ENCODE assay signal across 22 mouse cellular contexts in genomic region chr1:106243371-106243770, GRCm38 (mm10).
A peak's percentile ranks its signal among the peaks of the same experiment; 100 is the strongest.
DNase-seq lines count a peak whose midpoint lies in the region; ATAC-seq and TF ChIP-seq lines count a peak whose summit lies in the region.
"Had no signal": no experiment of that assay in that cellular context is flagged by ENCODE, and none has a peak within 500 bp of the region (broad histone marks: within the 10 kb centered on the region; RNA-seq: fewer than 3 reads in every experiment).

No protein-coding gene starts in this region.

- no peaks in the 10 kb centered on the region for H3K9me3 ChIP-seq in kidney, embryonic 15.5 days (replicated peaks)
- no peaks in the 10 kb centered on the region for H3K9me3 ChIP-seq in midbrain, embryonic 13.5 days
- no peaks in the 10 kb centered on the region for H3K9me3 ChIP-seq in midbrain, embryonic 11.5 days (ENCODE audit: control insufficient read depth, low read length)
- H3K9me3 ChIP-seq: heart, embryonic 12.5 days had no signal

- H3K36me3 ChIP-seq in kidney, embryonic 15.5 days = no peaks in the 10 kb centered on the region
- peaks cover 5% of the 10 kb centered on the region; the same call in 1 of the 2 replicates for H3K36me3 ChIP-seq in midbrain, embryonic 13.5 days
- no peaks in the 10 kb centered on the region for H3K36me3 ChIP-seq in midbrain, embryonic 11.5 days (ENCODE audit: control insufficient read depth, insufficient read depth, low read length)
- H3K36me3 ChIP-seq: limb, embryonic 13.5 days had no signal

- H3K27ac ChIP-seq in gastrocnemius, adult 2 months = peak overlapping the region; percentile 61
- H3K27ac ChIP-seq in kidney, embryonic 15.5 days = no peak overlapping the region
- no peak overlapping the region for H3K27ac ChIP-seq in midbrain, embryonic 13.5 days
- H3K27ac ChIP-seq in midbrain, embryonic 11.5 days (ENCODE audit: low read depth, low read length) = no peak overlapping the region
- H3K27ac ChIP-seq: limb, embryonic 13.5 days; liver, embryonic 14.5 days had no signal

- no peak overlapping the region for H3K4me2 ChIP-seq in kidney, embryonic 15.5 days
- no peak overlapping the region for H3K4me2 ChIP-seq in midbrain, embryonic 13.5 days (replicated peaks)
- H3K4me2 ChIP-seq in midbrain, embryonic 11.5 days = no peak overlapping the region
- H3K4me2 ChIP-seq: heart, embryonic 12.5 days; limb, embryonic 13.5 days; neural tube, embryonic 13.5 days had no signal

- no peaks in the 10 kb centered on the region for H3K27me3 ChIP-seq in kidney, embryonic 15.5 days
- no peaks in the 10 kb centered on the region for H3K27me3 ChIP-seq in midbrain, embryonic 13.5 days
- H3K27me3 ChIP-seq in midbrain, embryonic 11.5 days (ENCODE audit: control insufficient read depth, insufficient read depth, low read length) = no peaks in the 10 kb centered on the region
- H3K27me3 ChIP-seq: heart, embryonic 12.5 days; limb, embryonic 13.5 days; neural tube, embryonic 13.5 days had no signal

- no peak overlapping the region for H3K9ac ChIP-seq in kidney, embryonic 15.5 days
- H3K9ac ChIP-seq in midbrain, embryonic 13.5 days (replicated peaks) = no peak overlapping the region
- H3K9ac ChIP-seq in midbrain, embryonic 11.5 days (ENCODE audit: low read length) = no peak overlapping the region
- H3K9ac ChIP-seq: heart, embryonic 12.5 days; limb, embryonic 13.5 days; liver, embryonic 14.5 days; neural tube, embryonic 13.5 days had no signal

- intact Hi-C loops in gastrocnemius, adult 2 months (cut with DNase I) = no loop called here
- intact Hi-C loops in left cerebral cortex, postnatal 14 days (cut with DNase I) = loop anchor here (5.0 kb wide), 1 partner anchor 71 kb away; the partner anchor contains the start of gene Phlpp1

- 88% methylated on average over 1 of the region's 1 CpGs for WGBS in kidney, embryonic 15.5 days
- WGBS in midbrain, embryonic 13.5 days = 71% methylated on average over 1 of the region's 1 CpGs
- WGBS in midbrain, embryonic 11.5 days = 89% methylated on average over 1 of the region's 1 CpGs

- H3K4me1 ChIP-seq in kidney, embryonic 15.5 days = peaks cover 20% of the 10 kb centered on the region
- peaks cover 16% of the 10 kb centered on the region; the same call in 1 of the 2 replicates for H3K4me1 ChIP-seq in midbrain, embryonic 13.5 days (replicated peaks)
- H3K4me1 ChIP-seq in midbrain, embryonic 11.5 days (ENCODE audit: control insufficient read depth, insufficient read depth, low read length) = no peaks in the 10 kb centered on the region

- TF ChIP-seq CTCF in gastrocnemius, adult 2 months (IDR thresholded peaks at IDR 0.05) = no peak

- DNase-seq in gastrocnemius, adult 2 months = no peak
- DNase-seq in gastrocnemius, postnatal 4 days (ENCODE audit: low spot score in 2 of 2) = no peak
- peak; percentile 53 for DNase-seq in kidney, adult 9 months
- no peak for DNase-seq in midbrain, embryonic 11.5 days (ENCODE audit: low spot score, missing footprints)
- DNase-seq in left cerebral cortex, postnatal 14 days (ENCODE audit: low spot score in 2 of 2) = no peak
- no peak for DNase-seq in heart, adult 11 months
- DNase-seq: adrenal gland, postnatal 14 days; B cell, adult 2 months; cerebellum, postnatal 36 days; heart, postnatal 14 days; kidney, postnatal 10 days; layer of hippocampus, adult 9-11 months; midbrain, embryonic 14.5 days; right cerebral cortex, adult 18-20 months; thymus, postnatal 14 days had no signal

- no peak overlapping the region for H3K4me3 ChIP-seq in gastrocnemius, adult 2 months
- H3K4me3 ChIP-seq in kidney, embryonic 15.5 days (replicated peaks) = no peak overlapping the region
- no peak overlapping the region for H3K4me3 ChIP-seq in midbrain, embryonic 13.5 days (replicated peaks)
- H3K4me3 ChIP-seq in midbrain, embryonic 11.5 days (ENCODE audit: low read depth, low read length) = no peak overlapping the region
- H3K4me3 ChIP-seq: heart, embryonic 12.5 days; limb, embryonic 13.5 days; neural tube, embryonic 13.5 days had no signal

- ATAC-seq in kidney, embryonic 15.5 days (replicated peaks; ENCODE audit: low FRiP score) = no peak
- ATAC-seq in midbrain, embryonic 13.5 days = 0 out of 2 replicates have a peak, but pooled peaks have one; percentile 9
- ATAC-seq in midbrain, embryonic 11.5 days (ENCODE audit: low FRiP score) = no peak
- ATAC-seq: inflammation-experienced regulatory T-cells, adult 6 months had no signal
